Mouse (Mus musculus) yolk sac, embryonic 10.5 days (tissue): ENCODE data around the gene Hpca.

Source experiments
- DNase-seq: peaks from one replicate; pipeline ENCODE4 v3.0.0-alpha.2; 2017; ENCODE audit warnings: low spot score

The Hpca gene

GRCm38 (mm10) chr4:129121569-129122086 is at the start of gene Hpca:
Hpca (minus strand) TSS chr4:129122036.
- DNase-seq, result no peak

DNA sequence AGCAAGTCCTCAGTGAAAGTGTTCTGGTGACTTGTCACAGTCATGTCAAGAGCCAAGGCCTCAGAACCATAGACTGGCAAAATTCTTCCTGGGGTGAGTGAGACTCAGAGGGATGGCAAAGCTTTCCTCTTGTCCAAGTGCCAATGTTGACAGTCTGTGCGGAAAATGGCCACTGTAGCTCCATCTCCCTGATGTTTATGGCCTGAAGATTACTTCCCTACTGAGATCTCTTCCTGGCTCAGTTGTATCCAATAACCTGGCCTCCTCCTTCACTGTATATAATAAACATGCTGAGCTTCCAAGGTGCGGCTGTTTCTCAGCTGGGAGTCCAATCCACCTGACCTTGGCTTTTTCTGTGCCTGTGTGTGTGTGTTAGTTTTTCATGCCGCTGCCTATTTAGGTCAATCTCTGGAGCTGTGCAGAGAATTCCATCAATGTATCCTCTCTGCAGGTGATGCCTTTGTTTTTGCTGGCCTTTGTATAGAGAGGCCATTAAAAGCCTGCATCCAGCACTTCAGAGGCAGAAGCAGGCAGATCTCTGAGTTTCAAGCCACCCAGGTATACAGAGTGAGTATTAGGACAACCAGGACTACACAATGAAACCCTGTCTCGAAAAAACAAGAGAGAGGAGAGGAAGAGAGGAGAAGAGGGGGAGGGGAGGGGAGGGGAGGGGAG is 39.9 kb upstream of the Hpca start:
- DNase-seq, result no peak

- no peak for DNase-seq
Measured at GRCm38 (mm10) chr4:129161076-129161475, 39.2 kb upstream of the Hpca start.

- DNase-seq, result no peak
Measured at GRCm38 (mm10) chr4:129158549-129158948, 36.7 kb upstream of the Hpca start.

GRCm38 (mm10) chr4:129157541-129157940 is 35.7 kb upstream of the Hpca start:
- no peak for DNase-seq

DNA sequence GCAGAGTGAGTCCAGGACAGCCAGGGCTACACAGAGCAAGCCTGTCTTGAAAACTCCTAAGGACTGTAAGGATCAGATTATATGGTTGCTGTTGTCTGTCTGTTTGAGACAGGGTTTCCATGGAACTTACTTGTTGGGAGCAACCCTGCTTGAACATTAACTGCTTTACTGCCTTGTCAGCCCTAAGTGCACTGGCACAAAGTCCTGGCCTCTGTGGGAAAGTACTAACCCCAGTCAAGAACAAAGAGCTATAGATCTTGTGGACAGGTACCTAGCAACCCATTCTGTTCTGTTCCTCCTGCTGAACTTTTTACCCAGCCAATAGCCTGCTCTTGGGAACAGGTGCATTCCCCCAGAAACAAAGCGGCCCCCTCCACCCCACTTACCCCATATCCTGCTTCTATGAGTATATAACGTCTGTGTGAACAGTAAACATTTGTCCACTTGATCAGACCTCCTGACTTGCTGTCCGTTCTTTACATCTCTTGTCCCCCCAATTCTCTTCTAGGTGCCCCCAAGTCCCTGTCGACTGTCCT is 29.5 kb upstream of the Hpca start:
- DNase-seq, result peak; percentile 69

DNA sequence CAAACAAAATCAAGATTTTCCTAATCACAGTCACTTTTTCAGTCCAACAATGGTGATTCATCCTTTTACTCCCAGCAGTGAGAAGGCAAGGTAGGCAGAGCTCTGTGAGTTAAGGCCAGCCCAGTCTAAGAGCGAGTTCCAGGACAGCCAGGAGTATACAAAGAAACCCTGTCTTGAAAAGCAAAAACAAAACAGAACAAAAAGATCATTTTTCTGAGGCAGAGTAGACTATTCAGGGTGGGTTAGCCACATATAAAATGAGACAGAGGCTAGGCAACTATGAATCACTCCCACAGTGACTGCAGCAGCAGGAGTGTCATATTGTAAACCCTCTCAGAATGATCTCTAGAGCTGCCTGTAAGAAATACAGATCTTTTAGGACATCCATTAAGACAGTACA is 27.5 kb upstream of the Hpca start:
- no peak for DNase-seq

- no peak for DNase-seq
Measured at GRCm38 (mm10) chr4:129147552-129148103, 25.8 kb upstream of the Hpca start.

GRCm38 (mm10) chr4:129146392-129146791 is 24.6 kb upstream of the Hpca start:
- no peak for DNase-seq

DNA sequence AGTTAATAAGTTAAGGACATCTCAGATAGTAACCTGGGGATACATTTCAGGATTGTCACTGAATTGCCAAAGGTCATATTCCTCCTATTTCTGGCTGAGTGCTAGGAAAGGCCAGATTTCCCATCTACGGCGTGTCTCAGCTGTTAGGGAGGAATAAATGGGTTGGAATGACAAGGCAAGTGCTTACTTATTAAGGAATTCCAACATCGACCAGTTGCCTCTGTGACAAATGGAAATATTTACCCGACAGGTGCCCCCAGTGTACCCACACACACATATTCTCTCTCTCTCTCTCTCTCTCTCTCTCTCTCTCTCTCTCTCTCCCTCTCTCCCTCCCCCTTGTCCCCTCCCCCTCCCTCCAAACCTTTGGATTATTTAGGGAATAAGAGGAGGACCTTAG is 24.1 kb upstream of the Hpca start:
- no peak for DNase-seq

- no peak for DNase-seq
Measured at GRCm38 (mm10) chr4:129145411-129145810, 23.6 kb upstream of the Hpca start.

- DNase-seq, result no peak
Measured at GRCm38 (mm10) chr4:129144401-129145367, 22.8 kb upstream of the Hpca start.

DNA sequence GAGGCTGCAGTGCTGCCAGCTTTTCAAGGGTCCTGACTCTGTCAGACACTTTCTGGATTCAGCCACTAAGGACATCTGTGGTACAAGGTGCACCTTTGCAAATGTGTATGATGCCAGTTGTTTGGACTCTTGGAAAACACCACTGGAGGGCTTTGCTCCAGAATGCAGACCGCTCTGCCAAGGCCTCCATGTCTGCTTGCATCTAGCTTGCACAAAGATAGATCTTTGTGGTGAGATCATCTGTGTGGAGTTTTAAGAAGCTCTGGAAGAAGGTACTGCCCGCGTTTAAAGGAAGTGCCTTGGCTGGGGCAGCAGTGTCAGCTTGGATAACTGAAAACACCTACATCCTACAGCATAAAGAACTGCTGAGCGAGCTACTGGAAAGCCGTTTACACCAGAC is 21.7 kb upstream of the Hpca start:
- no peak for DNase-seq

GRCm38 (mm10) chr4:129142439-129143045 is 20.7 kb upstream of the Hpca start:
- DNase-seq, result no peak

DNA sequence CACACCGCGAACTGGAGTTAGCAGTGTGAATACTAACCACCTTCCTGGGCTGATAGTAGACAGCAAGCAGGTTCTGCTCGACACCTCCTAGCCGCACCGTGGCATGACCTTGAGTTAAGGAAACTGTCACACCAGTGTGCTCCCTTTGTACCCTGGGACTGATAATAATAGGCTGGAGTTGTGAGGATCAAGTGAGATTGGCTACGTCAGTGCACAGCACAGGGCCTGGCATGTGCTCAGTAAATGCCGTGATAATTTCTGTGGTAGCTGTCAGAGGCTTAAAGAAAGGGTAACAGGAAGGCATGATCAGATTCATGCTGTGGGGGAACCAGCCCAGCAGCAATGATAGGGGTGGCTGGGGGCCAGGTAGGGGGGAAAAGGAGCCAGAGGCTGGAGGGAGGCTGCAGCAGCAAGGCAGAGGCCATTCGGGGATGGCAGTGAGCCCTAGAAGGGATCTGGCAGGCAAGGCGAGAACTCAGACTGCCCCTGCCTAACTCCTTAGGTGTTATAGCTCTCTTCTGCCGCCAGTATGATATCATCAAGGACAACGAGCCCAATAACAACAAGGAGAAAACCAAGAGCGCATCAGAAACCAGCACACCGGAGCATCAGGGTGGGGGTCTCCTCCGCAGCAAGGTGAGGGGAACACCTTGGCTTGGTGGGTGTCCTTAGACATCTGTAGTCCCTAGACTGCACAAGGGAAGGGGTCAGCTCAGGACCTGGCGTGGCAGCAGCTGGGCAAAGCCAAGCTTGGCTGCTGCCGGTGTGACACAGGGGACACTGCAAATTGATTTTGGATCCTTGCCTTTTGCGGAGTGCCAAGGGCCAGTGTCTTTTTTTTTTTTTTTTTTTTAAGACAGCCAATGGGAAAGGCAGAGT is 20.0 kb upstream of the Hpca start:
- DNase-seq, result no peak

- DNase-seq, result no peak
Measured at GRCm38 (mm10) chr4:129140808-129141207, 19.0 kb upstream of the Hpca start.

DNA sequence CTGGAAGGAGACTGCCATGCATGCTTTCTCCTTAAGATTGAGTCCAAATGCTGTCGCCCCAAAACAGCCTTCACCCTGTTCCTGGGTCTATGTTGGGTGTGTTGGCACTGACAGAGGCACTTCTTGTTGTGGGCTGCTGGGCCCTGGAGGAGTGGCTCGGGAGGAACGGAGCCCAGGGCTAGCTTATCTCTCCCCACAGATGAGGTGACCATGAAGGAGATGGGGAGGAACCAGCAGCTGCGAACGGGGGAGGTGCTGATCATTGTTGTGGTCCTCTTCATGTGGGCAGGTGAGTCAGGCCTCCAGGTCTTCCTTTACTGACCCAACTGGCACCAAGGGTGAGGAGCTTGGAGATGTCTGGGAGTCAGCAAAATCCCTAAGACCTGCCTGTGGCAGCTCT is 17.8 kb upstream of the Hpca start:
- DNase-seq, result no peak

- DNase-seq, result no peak
Measured at GRCm38 (mm10) chr4:129137392-129138321, 15.8 kb upstream of the Hpca start.

DNA sequence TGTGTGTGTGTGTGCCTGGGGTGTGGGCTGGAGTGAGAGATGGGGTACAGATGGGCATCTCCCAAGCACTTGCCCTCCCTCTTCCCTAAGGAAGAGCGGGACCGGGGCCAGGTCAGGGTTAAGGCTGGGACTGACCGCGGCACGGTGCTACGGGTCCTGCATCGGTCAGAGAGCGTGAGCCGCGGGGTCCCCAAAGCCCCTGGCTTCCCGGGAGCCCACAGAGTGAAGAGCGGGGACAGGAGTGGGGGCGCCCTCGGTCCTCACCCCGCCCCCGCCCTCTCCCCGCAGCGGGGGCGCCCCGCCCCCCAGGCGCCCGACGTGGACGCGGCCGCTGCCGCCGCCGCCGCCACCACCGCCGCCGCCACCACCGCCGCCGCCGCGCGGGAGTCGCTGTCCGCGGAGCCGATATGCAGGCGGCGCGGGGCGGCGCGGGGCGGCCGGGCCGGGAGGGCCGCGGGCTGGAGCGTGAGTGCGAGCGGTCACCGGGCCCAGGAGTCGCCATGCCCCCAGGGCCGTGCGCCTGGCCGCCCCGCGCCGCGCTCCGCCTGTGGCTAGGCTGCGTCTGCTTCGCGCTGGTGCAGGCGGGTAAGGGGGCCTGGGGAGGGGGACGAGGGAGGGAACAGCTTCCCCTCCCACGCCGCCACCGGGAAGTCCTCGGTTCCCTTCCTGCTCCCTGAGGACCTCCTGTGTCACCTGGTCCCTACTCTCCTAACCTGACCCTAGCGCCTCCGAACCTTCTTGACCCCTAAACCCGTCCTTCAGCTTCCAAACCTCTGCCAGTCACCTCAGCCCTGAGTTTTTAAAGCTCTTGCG is 14.9 kb upstream of the Hpca start, which contains the start of gene Fndc5:
Fndc5 (plus strand) TSS at position 421 of the 813 bp plus-strand sequence.
- no peak for DNase-seq
